ENCODE assay signal across 11 mouse cellular contexts in genomic region chr14:13284845-13285198, GRCm38 (mm10). TPM values are rescaled to one million over a fixed set of nuclear protein-coding genes. Genes with fewer than 3 reads are reported as not detected.
DNase-seq lines count a peak whose midpoint lies in the region; ATAC-seq and TF ChIP-seq lines count a peak whose summit lies in the region.
"Had no signal": no experiment of that assay in that cellular context is flagged by ENCODE, and none has a peak within 500 bp of the region (broad histone marks: within the 10 kb centered on the region; RNA-seq: fewer than 3 reads in every experiment).

No protein-coding gene starts in this region.

- no peak for DNase-seq in gastrocnemius, adult 2 months
- no peak for DNase-seq in gastrocnemius, postnatal 14 days
- DNase-seq in neural tube, embryonic 11.5 days (ENCODE audit: low spot score): no peak
- no peak for DNase-seq in neural tube, embryonic 10.5 days (ENCODE audit: extremely low spot score, low spot score)
- DNase-seq in urinary bladder, adult 18-20 months (ENCODE audit: low spot score in 2 of 2): no peak
- DNase-seq in ovary, postnatal 36 days (ENCODE audit: low spot score): no peak
- DNase-seq: kidney, adult 2 months; spleen, adult 18-20 months had no signal

- H3K9me3 ChIP-seq in neural tube, embryonic 11.5 days (ENCODE audit: control insufficient read depth, low read length): no peaks in the 10 kb centered on the region
- H3K9me3 ChIP-seq in limb, embryonic 15.5 days: no peaks in the 10 kb centered on the region

- peak overlapping the region; percentile 35 for H3K9ac ChIP-seq in neural tube, embryonic 11.5 days (ENCODE audit: low read length)
- H3K9ac ChIP-seq in limb, embryonic 15.5 days: no peak overlapping the region

- WGBS in neural tube, embryonic 11.5 days: 14% methylated on average over 13 of the region's 13 CpGs
- 17% methylated on average over 13 of the region's 13 CpGs for WGBS in limb, embryonic 15.5 days

- H3K4me1 ChIP-seq in neural tube, embryonic 11.5 days (ENCODE audit: control insufficient read depth, insufficient read depth, low read length): 0 out of 2 replicates have a peak, but pooled peaks cover 2% of the 10 kb centered on the region
- peaks cover 9% of the 10 kb centered on the region for H3K4me1 ChIP-seq in limb, embryonic 15.5 days

- H3K27ac ChIP-seq in gastrocnemius, adult 2 months: no peak overlapping the region
- H3K27ac ChIP-seq in neural tube, embryonic 11.5 days (ENCODE audit: low read depth, low read length): no peak overlapping the region
- no peak overlapping the region for H3K27ac ChIP-seq in limb, embryonic 15.5 days

- no peaks in the 10 kb centered on the region for H3K36me3 ChIP-seq in neural tube, embryonic 11.5 days (ENCODE audit: control insufficient read depth, insufficient read depth, low read length)
- H3K36me3 ChIP-seq in limb, embryonic 15.5 days: no peaks in the 10 kb centered on the region

- no peak for TF ChIP-seq CTCF in gastrocnemius, adult 2 months (IDR thresholded peaks at IDR 0.05)

- no peaks in the 10 kb centered on the region for H3K27me3 ChIP-seq in neural tube, embryonic 11.5 days (ENCODE audit: control insufficient read depth, insufficient read depth, low read length)
- peaks cover 11% of the 10 kb centered on the region; the same call in 1 of the 2 replicates for H3K27me3 ChIP-seq in limb, embryonic 15.5 days

- no peak for ATAC-seq in neural tube, embryonic 11.5 days (ENCODE audit: insufficient read depth, low FRiP score, low TSS enrichment)
- ATAC-seq in limb, embryonic 15.5 days (ENCODE audit: insufficient number of reproducible peaks, low FRiP score, low TSS enrichment, low read depth): no peak; the same call in 1 of the 2 replicates
- no peak for ATAC-seq in megakaryocyte-erythroid progenitor cell, adult 5-6 weeks (replicated peaks; ENCODE audit: low FRiP score, low TSS enrichment, poor library complexity, severe bottlenecking)

- H3K4me2 ChIP-seq in neural tube, embryonic 11.5 days (ENCODE audit: low read depth): peak overlapping the region; percentile 62
- H3K4me2 ChIP-seq in limb, embryonic 15.5 days: peak overlapping the region; percentile 69

- peak overlapping the region; percentile 32; the same call in 1 of the 2 replicates for H3K4me3 ChIP-seq in gastrocnemius, adult 2 months
- H3K4me3 ChIP-seq in neural tube, embryonic 11.5 days (ENCODE audit: low read depth, low read length): peak overlapping the region; percentile 30
- peak overlapping the region; percentile 39 for H3K4me3 ChIP-seq in limb, embryonic 15.5 days

- intact Hi-C loops in gastrocnemius, adult 2 months (cut with DNase I): no loop called here
- intact Hi-C loops in gastrocnemius, postnatal 14 days (cut with DNase I; ENCODE audit: low total_unique reads): no loop called here

RNA-seq across cellular contexts. Expression of gene Synpr, which starts 0.2 kb away (rescaled TPM):
- not detected for total RNA-seq in gastrocnemius, adult 2 months (2021)
- total RNA-seq in gastrocnemius, postnatal 14 days (2021): under 1 TPM in 1 of 2 experiments, not detected in 1; 0.16 TPM
- polyA plus RNA-seq in neural tube, embryonic 11.5 days (2014; fragmentation: Nextera tagmentation; extraction: Ambion mirVana): 9.5 and 10.7 TPM in 2 replicates
- 4.2 and 4.6 TPM in 2 replicates for polyA plus RNA-seq in limb, embryonic 15.5 days (2015; fragmentation: Nextera tagmentation; extraction: Ambion mirVana)
- total RNA-seq in megakaryocyte-erythroid progenitor cell, adult 5-6 weeks (2014; fragmentation: Nextera tagmentation): not detected in 2 replicates
- not detected in 2 replicates for total RNA-seq in megakaryocyte-erythroid progenitor cell, adult 5-6 weeks (2017)
- total RNA-seq: megakaryocyte, adult 5-6 weeks had no signal
- polyA plus RNA-seq: kidney, adult 2 months had no signal
